Mouse (Mus musculus): Measurements from ENCODE around the gene Gm12830. TPM values are rescaled to one million over a fixed set of nuclear protein-coding genes. Genes with fewer than 3 reads are reported as not detected.

Gm12830 gene
- polyA plus RNA-seq (2012; rRNA removed): not detected in 2 replicates

GRCm38 (mm10) chr4:114821567-114822192 lies at the start of gene Gm12830:
Gm12830 (plus strand) TSS chr4:114821722.

Other genes starting within 250 kb of the Gm12830 start
- 0.63 and 0.84 TPM in 2 replicates for gene Foxd2, start 87.2 kb downstream of the Gm12830 start, polyA plus RNA-seq (2012; rRNA removed)
- gene Foxe3, start 104.3 kb downstream of the Gm12830 start, polyA plus RNA-seq (2012; rRNA removed): not detected in 2 replicates
- 81.3 and 91.8 TPM in 2 replicates for gene Cmpk1, start 165.5 kb downstream of the Gm12830 start, polyA plus RNA-seq (2012; rRNA removed)
- gene Stil, start 178.4 kb downstream of the Gm12830 start, polyA plus RNA-seq (2012; rRNA removed): 3.2 and 3.4 TPM in 2 replicates
- gene Tal1, start 234.7 kb downstream of the Gm12830 start, polyA plus RNA-seq (2012; rRNA removed): 10.0 and 11.9 TPM in 2 replicates